Mouse (Mus musculus) brain, embryonic 18.5 days (tissue): ENCODE data around the gene Naa10.

Experiments
- DNase-seq: peaks from one replicate; pipeline ENCODE4 v3.0.0-alpha.2; 2012; ENCODE audit warnings: low read depth, low spot score

Naa10 gene

GRCm38 (mm10) chrX:73921823-73922549 lies at the start of gene Naa10, which contains the start of gene Arhgap4:
TSS of gene Naa10 (minus strand) at chrX:73921944.
TSS of gene Arhgap4 (minus strand) at chrX:73921870.
- peak; percentile 82 for DNase-seq

GRCm38 (mm10) chrX:73970781-73971180 lies 49.0 kb upstream of the Naa10 start:
- no peak for DNase-seq

DNA sequence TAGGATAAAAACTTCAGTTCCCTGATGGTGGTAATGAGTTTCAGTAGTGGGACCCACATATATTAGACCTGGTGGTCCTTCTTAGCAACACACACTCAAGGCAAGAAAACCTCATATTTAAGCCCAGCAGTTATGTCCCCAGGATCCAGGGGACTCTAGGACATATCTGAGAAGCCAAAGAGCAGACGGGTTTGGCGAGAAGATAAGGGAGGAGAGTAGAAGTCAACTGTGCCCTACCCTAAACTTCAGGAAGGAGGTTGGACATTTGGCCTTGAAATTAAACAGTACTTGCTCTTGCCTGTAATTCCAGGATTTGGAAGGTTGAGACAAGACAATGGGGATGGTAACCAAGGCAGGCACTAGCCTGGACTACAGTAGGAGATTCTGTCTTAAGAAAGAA lies 48.0 kb upstream of the Naa10 start:
- no peak for DNase-seq

DNA sequence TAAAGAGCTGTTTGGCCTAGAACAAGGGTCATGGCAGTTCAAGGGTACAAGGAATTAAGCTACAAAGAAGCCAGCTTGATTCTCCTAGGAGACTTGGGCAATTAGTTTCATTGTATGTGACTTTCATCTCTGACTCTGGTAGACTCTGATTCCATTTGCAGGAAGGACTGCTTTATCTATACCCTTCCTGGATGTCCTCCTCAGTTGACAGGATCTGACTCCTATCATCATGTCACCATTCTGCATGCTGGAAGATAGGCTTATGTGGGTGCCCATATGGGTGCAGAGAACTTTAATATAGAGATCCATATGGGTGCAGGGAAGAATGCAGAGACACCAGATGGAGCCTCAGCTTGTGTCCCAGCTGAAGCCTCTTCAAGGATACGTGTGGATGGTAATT lies 47.4 kb upstream of the Naa10 start:
- no peak for DNase-seq

DNA sequence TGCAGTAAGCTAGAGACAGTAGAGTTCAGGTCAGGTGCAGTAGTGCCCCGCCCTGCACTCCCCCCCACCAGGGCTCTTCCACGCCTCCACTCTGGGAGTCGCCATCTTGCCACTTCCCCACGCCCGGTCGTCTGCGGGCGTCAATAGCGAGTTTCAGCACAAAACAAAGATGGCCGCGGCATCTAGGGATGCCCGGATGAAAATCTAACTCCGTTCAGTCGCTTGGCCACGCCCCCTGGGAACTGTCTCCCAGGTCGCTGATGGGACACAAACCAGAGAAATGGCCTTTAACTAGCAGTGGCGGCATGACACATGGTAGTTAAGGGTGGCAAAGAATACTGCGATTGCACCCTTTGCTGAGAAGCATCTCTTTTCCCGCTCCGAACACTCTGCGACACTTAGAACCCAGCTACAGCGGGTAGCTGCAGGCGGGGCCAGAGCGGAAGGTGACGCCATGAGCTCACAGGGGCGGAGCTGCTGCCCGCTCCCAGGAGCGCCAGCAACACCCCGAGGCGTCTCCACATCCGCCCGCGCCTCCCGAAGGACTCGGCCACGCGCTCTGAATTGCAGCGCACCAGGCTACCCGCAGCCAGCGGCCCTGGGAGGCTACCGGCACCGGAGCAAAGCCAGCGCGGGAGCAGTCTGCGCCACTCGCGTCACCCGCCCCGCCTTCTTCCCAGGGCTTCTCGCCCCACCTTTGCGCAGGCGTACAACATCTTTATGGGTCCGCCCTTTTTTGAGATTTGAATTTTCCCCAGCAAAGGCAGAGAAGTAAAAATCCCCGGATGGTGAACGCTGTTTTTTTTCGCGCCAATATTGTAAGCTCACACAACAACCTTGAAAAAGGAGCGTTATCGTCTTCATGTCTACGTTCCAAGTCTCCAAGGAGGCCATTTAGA lies 45.7 kb upstream of the Naa10 start:
- DNase-seq = peak; percentile 87

DNA sequence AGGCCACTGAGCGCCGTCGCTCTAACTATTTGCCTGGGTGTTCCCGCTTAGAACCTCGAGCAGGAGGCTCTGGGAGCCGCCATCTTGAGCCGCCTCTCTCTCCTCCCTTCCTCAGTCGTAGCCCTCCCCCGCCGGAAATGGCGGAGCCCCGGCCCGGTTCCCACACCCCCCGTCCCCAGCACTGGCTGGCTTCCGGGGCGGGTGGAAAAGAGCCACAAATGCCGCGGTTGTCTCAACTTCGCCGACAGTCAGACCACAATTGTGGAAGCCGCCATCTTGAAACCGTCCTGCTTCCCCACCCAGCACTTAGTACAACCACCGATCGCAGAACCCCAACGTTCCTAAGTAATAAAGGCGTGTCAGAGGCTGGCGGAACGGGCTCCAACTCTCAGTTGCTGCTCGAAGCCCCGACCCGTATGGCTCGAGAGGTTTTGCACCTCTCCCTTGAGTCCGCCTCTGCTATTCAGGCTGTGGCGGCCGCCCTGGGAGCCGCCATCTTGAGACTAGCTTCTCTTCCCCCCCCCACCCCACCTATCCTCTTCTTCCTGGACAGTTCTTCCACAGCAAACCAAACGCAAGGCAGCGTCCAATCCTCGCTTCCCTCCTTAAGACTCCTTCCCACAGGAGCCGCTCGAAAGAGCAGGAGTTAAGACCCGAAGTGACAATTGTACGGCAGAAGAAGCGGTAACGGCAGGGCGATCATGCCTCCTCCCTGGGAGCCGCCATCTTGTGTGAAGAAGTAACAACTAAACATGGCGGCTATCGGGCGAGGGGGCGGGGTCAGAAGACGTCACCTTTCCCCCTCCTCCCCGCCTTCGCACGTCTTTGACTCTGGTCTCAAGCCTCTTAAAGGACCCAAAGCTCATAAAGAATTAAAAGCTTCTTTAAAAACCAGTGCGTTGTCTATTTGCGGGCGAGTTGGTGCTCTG lies 44.8 kb upstream of the Naa10 start, which contains the start of gene Hcfc1:
Gene Hcfc1 (minus strand): TSS at position 110 of the 929 bp plus-strand sequence.
- DNase-seq = peak; percentile 78

DNA sequence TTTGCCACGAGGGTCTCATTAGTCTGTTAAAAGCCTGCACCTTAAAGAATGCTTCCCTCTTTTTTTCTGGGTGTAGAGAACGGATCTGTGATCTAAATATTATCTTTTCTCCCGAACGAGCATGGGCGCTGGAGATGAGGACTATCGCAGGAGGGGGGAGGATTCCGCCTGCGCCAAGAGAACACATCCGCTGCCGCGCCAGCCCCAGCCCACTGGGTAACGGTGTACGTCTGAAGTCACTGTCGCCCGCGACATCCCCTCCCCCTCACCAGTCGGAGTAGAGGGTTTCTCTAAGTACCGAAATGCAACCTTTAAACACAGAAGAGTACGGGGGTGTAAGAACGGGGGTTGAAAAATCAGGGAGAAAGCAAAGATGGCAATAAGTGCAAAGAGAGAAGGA lies 43.6 kb upstream of the Naa10 start:
- peak; percentile 26 for DNase-seq

- no peak for DNase-seq
Observed at GRCm38 (mm10) chrX:73964363-73964762, 42.6 kb upstream of the Naa10 start.

DNA sequence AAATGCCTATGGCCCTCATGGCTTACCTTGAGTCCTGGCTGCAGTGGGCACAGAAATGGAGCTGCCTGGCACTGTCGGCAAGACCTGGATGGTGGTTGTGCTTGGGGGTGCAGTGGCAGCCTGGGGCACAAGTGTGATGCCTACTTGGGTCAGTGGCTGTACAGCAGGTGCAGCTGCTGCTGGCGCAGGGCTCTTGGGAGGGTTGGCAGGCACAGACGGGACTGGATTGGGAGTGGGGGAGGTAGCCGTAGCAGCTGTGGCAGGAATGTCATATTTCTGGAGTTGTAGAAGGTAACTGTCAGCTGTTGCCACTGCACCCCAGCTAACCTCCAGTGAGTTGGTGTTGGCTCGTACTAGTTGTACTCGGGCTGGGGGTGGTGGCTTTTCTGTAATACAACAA lies 33.2 kb upstream of the Naa10 start:
- DNase-seq = no peak

DNA sequence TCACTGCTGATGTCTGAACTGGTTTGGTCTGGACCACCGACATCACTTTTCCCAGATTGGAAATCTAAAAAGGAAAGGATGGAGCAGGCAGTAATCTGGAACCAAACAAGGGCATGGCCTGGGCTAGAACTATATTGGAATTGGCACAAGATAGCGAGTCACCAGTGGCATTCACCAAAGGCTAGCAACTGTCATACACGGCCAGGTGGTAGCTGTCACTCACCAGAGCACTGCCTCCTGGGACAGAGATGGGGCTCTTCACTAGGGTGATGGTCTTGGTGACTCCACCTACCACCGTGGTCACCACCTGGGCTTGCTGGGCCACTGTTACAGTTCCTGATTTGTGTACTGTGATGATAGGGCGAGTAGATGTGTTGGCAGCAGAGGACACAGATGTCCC lies 30.9 kb upstream of the Naa10 start:
- DNase-seq = no peak

GRCm38 (mm10) chrX:73949341-73949740 lies 27.6 kb upstream of the Naa10 start:
- DNase-seq = no peak

GRCm38 (mm10) chrX:73948647-73949046 lies 26.9 kb upstream of the Naa10 start:
- peak; percentile 16 for DNase-seq

DNA sequence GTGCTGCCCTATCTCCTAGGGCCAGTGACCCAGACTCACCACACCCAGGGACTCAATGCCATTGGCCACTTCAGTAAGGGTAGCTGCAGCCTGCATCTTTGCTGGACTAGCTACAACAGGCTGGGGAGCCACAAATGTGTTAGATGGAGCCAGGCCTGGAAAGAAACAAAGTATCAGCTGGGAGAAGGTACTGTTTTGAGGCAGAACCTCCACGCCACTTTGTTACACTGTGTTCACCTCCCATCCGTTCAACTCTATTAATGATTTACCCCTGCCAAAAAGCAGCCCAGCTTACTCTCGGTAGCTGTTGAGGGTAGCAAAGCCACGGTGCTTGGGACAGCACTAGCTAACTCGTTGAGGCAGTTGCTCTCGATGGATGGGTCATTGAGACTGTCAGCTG lies 25.2 kb upstream of the Naa10 start:
- DNase-seq = no peak

- no peak for DNase-seq
Observed at GRCm38 (mm10) chrX:73942294-73942693, 20.6 kb upstream of the Naa10 start.

GRCm38 (mm10) chrX:73941860-73942259 lies 20.1 kb upstream of the Naa10 start:
- DNase-seq = no peak

DNA sequence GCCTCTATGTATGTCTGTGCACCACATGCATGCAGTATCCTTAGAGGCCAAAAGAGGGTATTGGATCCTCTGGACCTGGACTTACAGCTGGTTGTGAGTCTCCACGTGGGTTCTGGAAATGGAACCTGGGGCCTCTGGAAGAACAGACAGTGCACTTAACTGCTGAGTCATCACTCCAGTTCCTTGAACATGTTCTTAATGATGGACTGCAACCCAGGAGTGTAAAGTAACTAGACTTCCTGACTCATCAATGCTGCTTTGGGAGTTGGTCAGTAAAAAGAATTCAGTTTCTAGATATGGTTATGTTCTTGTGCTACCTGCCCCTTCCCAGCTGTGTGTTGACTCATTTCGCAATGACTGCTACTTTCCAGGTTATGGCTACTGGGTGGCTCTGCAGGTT lies 10.1 kb upstream of the Naa10 start:
- DNase-seq = no peak

- DNase-seq = no peak
Observed at GRCm38 (mm10) chrX:73930402-73931062, 8.8 kb upstream of the Naa10 start, which contains the start of gene Renbp. TSS of gene Renbp (minus strand) at chrX:73930850.

GRCm38 (mm10) chrX:73922550-73922882 lies 772 bp upstream of the Naa10 start:
- DNase-seq = no peak

DNA sequence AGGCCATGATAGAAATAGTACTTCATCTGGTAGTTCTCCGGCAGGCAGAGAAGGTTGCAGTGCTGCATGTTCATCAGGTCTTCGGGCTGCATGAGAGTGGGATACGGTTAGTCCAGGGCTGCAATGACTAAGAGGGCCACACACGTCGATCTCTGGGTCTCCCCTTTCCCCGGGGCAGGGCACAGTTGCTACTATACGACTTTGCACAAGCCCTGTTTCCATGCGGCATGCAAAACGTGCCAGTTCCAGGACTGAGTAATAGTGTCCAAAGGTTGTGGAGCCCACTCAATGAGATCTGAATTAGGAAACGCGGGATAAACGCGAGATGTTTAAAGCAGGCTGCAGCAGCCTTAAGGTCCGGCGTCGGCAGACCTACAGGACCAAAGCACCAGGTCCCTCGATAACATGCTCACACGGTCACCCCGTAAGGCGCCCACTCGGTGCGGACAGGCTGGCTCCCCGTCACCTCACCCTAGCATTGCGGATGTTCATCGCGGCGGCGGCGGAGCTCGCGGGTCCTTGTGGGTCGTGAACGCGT lies 390 bp downstream of the Naa10 start:
- DNase-seq = no peak

DNA sequence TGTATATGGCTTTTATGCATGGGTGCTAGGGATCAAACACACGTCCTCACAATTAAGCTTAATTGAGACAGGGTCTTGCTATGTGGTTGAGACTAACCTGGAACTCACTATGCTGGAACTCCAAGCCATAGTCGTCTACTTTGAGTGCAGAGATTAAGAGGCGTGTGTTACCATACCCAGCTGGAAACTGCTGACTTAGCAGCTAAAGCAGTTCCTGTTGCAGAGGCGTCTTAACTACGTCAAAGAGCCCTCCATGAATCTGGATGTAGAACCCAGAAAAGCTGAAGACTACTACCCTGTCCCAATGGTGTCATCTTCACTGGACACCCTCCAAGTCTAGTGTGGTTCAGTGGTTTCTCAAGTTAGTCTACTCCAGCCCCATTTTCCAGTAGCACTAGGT lies 3.1 kb downstream of the Naa10 start:
- no peak for DNase-seq

DNA sequence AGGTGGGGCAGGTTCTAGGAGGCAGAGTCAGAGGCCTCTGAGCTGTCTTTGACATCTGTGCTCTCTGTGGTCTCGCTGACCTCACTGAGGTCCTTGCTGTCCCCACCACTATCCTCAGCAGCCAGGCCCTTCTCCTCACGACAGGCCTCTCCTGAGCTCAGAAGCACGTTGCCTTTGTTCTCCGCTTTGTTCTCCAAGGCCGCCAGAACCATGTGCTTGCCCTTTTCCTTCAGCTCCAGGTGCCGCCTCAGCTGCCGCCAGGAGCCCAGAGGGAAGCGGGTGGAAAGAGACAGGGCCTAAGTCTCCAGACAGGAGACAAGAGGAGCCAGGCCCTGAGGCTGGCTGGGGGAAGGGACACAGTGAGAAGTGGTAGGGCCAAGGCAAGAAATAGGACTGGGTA lies 4.8 kb downstream of the Naa10 start:
- no peak for DNase-seq
